10 mouse cellular contexts compared by ENCODE assay signal in genomic region chr1:41559991-41560390, GRCm38 (mm10).
"Had no signal": no experiment of that assay in that cellular context is flagged by ENCODE, and none has a peak within 500 bp of the region (broad histone marks: within the 10 kb centered on the region; RNA-seq: fewer than 3 reads in every experiment).

No protein-coding gene starts in this region.

- H3K4me3 ChIP-seq: kidney, embryonic 15.5 days; limb, embryonic 15.5 days had no signal

- H3K27me3 ChIP-seq: kidney, embryonic 15.5 days; limb, embryonic 15.5 days had no signal

- H3K9ac ChIP-seq: kidney, embryonic 15.5 days; limb, embryonic 15.5 days; liver, embryonic 14.5 days had no signal

- H3K27ac ChIP-seq: kidney, embryonic 15.5 days; limb, embryonic 15.5 days; liver, embryonic 14.5 days; stomach, postnatal 0 days had no signal

- DNase-seq: kidney, adult 2 months; kidney, postnatal 14 days; lung, adult 18-20 months; midbrain, embryonic 14.5 days; thymus, adult 18-20 months; thymus, postnatal 14 days had no signal

- H3K4me2 ChIP-seq: kidney, embryonic 15.5 days; limb, embryonic 15.5 days had no signal

- H3K4me1 ChIP-seq: kidney, embryonic 15.5 days; limb, embryonic 15.5 days had no signal

- H3K36me3 ChIP-seq: kidney, embryonic 15.5 days; limb, embryonic 15.5 days had no signal

- H3K9me3 ChIP-seq: kidney, embryonic 15.5 days; limb, embryonic 15.5 days had no signal
